Mouse (Mus musculus): ENCODE data around the gene Zfp72. TPM values are rescaled to one million over a fixed set of nuclear protein-coding genes. Genes with fewer than 3 reads are reported as not detected.

The Zfp72 gene
- 7.1 and 13.7 TPM in 2 replicates for total RNA-seq (2017)

DNA sequence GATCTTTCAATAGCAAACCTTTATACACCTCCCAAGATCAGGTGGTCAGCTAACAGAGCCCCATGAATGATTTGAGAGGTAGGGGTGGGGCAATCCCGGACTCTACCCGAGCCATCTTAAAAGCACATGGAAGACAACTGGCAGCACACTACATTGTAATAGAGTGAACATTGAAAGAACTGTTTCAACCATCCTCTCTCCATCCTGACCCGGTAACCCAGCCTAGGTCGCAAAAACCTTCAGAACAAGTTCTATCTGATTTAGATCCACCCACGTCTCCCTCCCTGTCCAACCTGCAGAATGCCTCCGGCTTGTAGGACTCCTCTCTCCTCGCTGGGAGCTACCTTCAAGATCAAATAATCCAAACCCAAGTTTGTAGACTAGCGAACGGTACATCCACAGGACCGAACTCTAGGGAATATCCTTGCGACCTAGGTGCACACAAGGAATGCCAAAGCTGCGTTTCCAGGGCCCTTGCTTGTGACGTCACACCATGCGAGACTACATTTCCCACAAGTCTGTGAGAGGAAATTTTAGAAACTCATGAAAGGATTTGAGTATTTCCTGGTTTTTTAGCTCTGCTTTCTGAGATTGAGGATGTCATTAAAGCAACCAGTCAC lies at the start of gene Zfp72:
Zfp72 (minus strand) TSS at position 466 of the 620 bp plus-strand sequence.
- peak; percentile 98 for ATAC-seq (replicated peaks; ENCODE audit: low read depth, poor library complexity, severe bottlenecking)

DNA sequence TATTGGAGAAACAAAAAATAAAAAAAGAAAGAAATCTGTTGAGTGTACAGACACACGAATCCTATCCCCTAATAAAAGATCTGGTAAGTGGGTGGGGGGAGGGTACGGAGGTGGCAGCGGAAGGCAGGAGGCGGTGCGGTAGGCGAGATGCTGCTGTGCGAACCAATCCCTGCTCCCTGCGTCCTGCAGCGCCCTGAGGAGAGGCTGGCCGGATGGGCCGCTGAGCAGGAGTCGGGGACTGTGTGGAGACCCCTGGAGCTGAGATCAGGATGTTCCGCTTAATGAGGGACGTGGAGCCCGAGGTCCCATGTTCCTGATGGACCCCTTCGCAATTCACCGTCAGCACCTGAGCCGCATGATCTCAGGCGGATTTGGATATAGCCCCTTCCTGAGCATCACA lies 49.3 kb upstream of the Zfp72 start:
- no peak for ATAC-seq (replicated peaks; ENCODE audit: low read depth, poor library complexity, severe bottlenecking)

DNA sequence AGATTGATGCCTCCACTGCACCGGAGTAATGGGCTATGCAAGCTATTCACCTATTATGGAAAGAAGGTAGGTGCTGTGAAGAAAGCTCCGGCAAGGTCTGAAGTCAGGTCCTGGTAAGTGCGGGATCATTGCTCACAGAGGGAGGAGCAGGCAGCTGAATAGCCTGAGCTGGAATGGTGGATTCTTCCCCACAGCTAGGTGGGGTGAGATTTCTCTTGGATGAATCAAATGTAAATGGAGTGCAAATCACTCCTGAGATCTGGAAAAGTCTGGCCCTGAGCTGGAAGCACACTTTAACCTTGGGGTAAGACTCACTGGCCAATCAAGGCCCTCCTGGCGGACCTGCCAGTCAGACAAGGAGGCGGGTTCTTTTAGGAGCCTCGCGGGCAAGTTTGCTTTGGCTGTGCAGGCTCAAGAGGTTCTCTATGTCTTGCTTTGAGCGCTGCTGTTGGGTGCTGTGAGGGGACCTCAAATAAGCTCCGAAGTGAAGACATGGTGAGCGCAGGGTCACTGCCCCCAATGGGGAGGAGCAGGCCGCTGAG lies 8.7 kb upstream of the Zfp72 start, which contains the start of gene Ftl1-ps1:
Ftl1-ps1 (plus strand) TSS at position 397 of the 542 bp plus-strand sequence.
- ATAC-seq (replicated peaks; ENCODE audit: low read depth, poor library complexity, severe bottlenecking), result no peak

DNA sequence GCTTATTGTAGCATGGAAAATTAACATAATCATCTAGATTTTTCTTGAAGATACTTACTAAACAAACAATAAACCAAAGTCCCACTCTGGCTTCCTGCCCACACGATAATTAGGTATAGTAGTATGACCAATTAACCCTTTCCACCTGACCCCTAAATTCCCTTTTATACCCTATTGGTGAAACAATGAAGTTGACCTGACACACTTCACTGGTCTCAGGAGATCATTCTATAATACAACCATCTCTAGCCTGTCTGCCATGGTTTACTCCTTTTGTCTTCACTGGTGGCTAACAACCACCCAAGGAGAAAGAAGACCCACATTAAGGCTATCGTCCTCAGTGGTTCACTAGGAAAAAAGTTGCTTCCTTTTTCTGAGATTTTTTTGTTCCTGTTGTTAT lies 520 bp upstream of the Zfp72 start:
- no peak for ATAC-seq (replicated peaks; ENCODE audit: low read depth, poor library complexity, severe bottlenecking)

DNA sequence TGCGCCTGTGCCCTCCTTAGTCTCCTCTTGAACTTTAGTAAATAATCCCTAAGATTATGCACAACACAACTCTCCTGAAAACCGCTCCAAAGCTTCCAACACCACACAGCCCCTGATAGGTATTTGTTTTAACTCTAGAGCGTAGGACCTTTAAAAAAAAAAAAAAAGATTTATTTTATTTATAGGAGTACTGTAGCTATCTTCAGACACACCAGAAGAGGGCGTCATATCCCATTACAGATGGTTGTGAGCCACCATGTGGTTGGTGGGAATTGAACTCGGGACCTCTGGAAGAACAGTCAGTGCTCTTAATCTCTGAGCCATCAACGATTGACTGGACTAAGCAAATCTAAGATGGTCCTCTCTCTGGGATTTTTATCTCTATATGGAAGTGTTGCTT lies 906 bp downstream of the Zfp72 start:
- no peak for ATAC-seq (replicated peaks; ENCODE audit: low read depth, poor library complexity, severe bottlenecking)

DNA sequence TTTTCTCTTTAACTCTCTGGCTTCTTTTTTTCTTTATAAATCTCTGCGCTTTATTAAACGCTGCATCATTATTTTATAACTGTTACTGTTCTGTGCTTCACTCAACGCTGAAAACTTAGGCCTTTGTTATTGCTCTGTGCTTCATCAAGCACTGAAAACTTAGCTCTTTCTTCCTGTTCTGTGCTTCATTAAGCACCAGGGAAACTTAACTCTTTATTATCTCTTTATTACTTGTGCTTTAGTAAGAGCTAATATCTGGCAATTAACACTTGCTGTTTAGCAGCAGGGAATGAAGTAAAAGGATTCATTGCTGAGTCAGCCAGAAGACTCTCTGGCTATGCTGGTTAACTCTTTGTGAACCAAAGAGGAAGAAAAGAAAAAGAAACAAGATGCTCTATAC lies 8.3 kb downstream of the Zfp72 start:
- ATAC-seq (replicated peaks; ENCODE audit: low read depth, poor library complexity, severe bottlenecking), result no peak

DNA sequence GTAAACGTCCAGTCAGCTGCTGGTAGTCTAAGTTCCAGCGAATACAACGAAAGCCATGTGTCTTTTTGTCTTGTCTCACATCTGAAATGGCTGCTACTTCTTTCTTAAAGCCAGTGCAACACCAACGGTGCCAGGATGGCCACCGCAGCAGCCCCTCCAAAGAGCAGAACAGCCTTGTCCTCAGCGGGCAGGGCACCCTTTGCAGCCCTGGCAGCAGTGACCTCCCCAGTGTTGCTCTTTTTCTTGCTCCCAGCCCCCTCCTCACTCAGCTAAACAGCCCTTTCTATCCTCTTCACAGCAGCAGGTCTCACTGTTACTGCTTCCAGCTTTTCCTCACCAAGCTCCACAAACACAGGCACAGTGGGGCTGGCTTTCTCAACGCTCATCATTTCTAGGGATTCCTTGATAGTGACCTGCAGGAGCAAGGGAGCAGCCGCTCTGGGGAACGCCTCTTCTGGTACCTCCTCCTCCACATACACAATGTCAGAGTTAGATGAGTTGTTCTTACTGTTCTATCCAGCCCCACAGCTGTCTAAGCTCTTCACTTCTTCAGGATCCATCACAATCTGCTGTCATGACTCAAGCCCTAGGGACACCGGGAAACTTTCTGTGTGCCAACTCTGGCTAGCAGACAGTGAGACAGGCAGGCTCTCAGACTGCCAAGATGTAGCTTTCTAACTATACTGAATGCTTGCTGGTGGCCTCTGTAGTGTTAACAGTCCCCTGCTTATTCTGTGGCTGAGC lies 8.9 kb downstream of the Zfp72 start:
- ATAC-seq (replicated peaks; ENCODE audit: low read depth, poor library complexity, severe bottlenecking), result no peak

DNA sequence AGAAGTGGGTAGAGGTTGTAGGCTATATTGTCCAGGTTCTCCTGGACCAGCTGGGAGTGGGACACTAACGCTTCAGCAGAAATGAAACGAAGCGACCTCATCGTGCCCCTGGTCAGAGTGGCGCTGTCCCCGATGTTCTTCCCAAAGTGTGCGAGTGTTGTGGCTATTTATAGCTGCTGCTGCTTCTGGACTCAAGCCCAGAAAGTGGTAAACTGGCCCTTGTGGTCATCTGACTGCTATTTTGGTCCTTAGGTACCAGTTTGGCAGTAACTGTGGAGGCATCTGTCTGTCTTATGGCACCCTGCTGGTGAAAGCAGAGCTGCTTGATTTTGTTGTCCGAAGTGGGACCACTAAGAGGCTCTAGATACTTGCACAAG lies 26.8 kb downstream of the Zfp72 start, which contains the start of gene Lrrc14b:
Lrrc14b (minus strand) TSS at position 147 of the 377 bp plus-strand sequence.
- ATAC-seq (replicated peaks; ENCODE audit: low read depth, poor library complexity, severe bottlenecking), result peak; percentile 33

DNA sequence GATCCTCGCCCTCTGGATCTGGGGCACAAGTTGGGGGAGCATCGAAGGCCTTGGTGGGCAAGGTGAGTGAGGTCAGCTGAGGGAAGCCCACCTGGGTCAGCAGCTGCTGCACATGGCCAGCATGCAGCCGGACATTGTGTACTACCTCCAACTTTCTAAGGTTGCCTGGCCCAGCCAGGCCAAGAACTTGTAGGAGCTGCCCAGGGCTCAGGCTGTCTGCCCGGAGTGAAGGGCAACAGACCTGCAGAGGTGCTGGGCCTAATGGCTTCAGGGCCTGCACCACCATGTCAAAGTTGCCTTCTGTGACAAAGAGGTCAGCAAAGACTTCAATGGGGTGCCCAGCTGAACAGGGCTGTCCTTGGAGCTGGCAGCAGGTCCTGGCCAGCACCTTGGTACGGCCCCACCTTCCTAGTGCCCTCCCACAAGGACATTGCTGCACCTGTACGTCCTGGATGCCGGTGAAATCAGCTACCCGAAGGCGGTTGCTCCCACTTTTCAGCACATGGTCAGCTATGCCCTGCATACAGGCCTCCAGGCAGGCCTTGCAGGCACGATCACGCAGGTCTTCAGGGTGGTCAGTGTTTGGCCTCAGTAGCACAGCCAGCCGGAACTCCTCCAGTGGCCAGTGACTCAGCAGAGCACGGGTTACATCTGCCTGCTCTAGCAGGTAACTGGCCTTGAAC lies 27.3 kb downstream of the Zfp72 start:
- ATAC-seq (replicated peaks; ENCODE audit: low read depth, poor library complexity, severe bottlenecking), result peak; percentile 24; the same call in 1 of the 2 replicates

DNA sequence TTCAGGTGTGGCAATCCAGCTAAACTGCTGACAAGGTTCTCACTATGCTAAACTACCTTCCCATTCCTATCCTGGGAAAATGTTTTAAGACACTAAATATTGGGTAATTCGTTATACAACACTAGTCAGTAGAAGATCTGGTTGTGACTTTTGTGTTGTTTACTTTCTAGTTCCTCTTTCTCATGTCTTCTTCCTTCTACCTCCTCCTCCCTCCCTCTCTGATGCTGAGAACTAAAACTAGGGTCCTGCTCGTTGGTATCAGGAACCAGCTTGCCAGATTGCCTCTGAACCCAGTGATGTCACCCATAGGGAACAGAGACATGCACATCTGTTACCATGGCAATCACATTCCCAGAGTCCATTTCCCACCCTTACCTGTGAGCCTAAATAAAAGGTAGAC lies 28.4 kb downstream of the Zfp72 start:
- ATAC-seq (replicated peaks; ENCODE audit: low read depth, poor library complexity, severe bottlenecking), result peak; percentile 67

DNA sequence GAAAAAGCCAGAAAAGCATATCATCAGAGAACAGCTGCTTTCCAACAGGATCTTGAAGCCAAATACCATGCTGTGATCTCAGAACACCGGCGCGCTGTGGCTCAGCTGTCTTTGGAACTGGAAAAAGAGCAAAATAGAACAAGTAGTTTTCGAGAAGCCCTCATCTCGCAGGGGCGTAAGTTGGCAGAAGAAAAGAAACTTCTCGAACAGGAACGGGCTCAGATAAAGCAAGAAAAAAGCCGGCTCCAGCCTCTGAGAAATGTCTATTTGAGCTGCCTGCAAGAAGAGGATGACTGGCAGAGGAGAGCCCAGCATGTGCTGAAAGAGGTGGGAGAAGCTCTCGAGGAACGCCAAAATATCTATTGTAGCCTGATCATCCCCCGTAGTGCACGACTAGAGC lies 34.1 kb downstream of the Zfp72 start:
- no peak for ATAC-seq (replicated peaks; ENCODE audit: low read depth, poor library complexity, severe bottlenecking)

DNA sequence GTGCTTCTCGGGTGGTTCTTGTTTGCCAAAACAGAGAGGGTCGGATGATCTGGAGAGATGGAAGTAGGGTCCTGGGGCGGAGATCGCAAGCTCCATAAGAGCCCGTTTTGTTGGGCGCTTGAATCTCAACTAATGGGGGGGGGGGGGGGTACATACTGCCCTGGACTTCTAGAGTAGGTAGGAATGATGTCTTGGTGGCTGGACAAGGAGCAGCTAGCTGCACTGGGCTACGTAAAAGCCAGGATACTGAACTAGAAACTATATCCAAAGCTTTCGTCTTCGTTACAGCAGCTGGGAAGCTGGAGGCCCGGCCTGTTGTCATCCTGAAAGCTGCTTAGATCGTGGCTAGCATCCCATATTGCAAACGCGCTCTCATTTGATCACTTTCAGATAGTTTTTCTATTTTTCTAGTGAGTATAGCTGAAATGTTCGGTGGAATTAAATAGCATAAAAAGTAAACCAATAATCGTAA lies 40.2 kb downstream of the Zfp72 start:
- peak; percentile 12; the same call in 1 of the 2 replicates for ATAC-seq (replicated peaks; ENCODE audit: low read depth, poor library complexity, severe bottlenecking)

DNA sequence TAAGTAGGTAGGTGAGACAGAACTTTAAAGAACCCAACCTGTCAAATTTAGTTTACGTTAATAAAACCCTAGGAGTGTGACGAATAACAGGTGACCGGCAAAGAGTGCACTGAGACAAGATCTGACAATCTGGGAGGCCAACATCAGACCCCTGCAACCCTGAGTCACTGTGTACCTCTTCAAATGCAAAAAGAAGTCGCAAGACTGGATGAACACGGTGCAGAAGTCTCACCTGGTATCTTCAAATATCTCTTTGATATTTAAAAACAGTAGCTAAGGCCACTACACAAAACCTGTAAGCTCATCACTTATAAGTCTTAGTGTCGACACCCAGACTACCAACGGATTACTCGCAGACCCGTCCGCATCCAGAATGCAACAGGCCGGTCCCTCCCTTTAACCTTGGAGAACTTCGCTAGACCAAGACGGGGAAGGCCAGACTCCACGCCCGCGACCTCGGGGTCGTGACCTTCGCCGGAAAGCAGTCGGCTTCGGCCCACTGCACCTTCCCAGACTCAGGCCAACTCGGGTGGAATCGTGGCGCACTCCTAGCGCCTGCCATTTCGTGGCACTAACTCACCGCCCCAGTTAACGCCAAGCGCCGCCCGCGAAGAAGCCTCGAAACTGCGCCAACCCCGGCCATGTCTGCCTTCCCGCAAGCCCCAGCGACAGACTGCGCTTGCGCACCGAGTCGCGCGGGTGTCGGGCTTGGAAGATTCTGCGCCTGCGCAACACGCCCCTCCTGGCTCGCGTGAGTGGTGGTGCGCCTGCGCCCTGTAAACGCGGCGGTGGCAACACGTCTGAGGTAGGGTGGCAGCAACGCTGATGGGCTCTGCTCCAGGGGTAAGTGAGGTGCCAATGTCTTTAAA lies 40.8 kb downstream of the Zfp72 start, which contains the start of the genes Sdha and Ccdc127:
Sdha (minus strand) TSS at position 715 of the 869 bp plus-strand sequence.
Ccdc127 (plus strand) TSS at position 744 of the 869 bp plus-strand sequence.
- peak; percentile 97 for ATAC-seq (replicated peaks; ENCODE audit: low read depth, poor library complexity, severe bottlenecking)

DNA sequence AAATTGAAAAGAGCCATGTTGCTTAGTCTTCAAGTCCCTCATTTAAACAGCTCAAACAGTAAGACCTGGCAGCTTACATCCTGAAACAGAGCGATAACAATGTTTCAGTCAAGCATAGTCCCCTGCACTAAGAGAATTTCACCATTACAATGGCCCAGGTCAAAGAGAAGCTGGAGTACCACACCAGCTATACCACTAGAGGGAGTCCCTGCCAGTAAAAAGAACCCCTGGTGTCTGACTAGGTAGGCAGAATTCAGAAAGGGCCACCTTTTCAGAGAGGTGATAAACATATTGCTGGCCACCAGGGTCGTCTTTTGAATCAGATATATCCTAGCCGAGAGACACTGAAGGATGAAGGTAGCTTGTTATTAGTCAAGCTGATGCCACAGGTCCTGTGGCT lies 49.6 kb downstream of the Zfp72 start:
- peak; percentile 100 for ATAC-seq (replicated peaks; ENCODE audit: low read depth, poor library complexity, severe bottlenecking)

DNA sequence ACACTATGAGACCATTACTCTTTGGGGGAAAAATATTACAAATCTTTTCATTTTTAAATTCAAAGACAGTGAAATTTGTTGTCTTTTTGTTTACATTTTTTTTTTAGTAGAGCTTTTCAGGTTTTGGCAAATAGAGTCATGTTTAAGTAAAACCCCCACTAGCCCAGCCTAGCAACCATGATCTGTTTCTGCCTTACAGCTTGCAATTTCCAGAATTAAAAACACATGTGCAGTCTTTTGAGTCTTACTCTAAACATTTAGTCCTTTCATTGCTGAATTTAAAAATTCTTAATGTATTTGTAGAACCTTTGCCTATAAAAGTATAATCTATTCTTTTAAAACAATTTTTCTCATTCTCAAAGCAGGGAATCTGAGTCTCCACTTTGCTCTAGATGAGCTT lies 61.3 kb downstream of the Zfp72 start:
- no peak for ATAC-seq (replicated peaks; ENCODE audit: low read depth, poor library complexity, severe bottlenecking)

Other genes with a start within 250 kb of the Zfp72 start
- gene Exoc3, start 182.1 kb downstream of the Zfp72 start, total RNA-seq (2017), result 38.2 and 40.0 TPM in 2 replicates
- gene Ahrr, start 98.5 kb downstream of the Zfp72 start, total RNA-seq (2017), result 0.23 TPM in 1 of 2 replicates, not detected in the other
- 92.3 and 104 TPM in 2 replicates for gene Pdcd6, start 73.3 kb downstream of the Zfp72 start, total RNA-seq (2017)
- 257 and 301 TPM in 2 replicates for gene Sdha, start 40.6 kb downstream of the Zfp72 start, total RNA-seq (2017)
- gene Ccdc127, start 40.5 kb downstream of the Zfp72 start, total RNA-seq (2017), result 65.0 and 79.4 TPM in 2 replicates
- 0.05 TPM in 1 of 2 replicates, not detected in the other for gene Lrrc14b, start 26.8 kb downstream of the Zfp72 start, total RNA-seq (2017)
- 11.9 and 18.5 TPM in 2 replicates for gene Ftl1-ps1, start 8.9 kb upstream of the Zfp72 start, total RNA-seq (2017)
- gene Zfp825, start 103.2 kb upstream of the Zfp72 start, total RNA-seq (2017), result 8.6 and 19.7 TPM in 2 replicates
- gene Erap1, start 248.7 kb upstream of the Zfp72 start, total RNA-seq (2017), result 126 and 145 TPM in 2 replicates